9 mouse cellular contexts compared by ENCODE assay signal in genomic region chr9:65545635-65546412, GRCm38 (mm10). TPM values are rescaled to one million over a fixed set of nuclear protein-coding genes. Genes with fewer than 3 reads are reported as not detected.
DNase-seq lines count a peak whose midpoint lies in the region; ATAC-seq lines count a peak whose summit lies in the region.
"Had no signal": no experiment of that assay in that cellular context is flagged by ENCODE, and none has a peak within 500 bp of the region (broad histone marks: within the 10 kb centered on the region; RNA-seq: fewer than 3 reads in every experiment).

No protein-coding gene starts in this region.

- H3K27ac ChIP-seq in kidney, embryonic 16.5 days (ENCODE audit: low read length), result peak overlapping the region; percentile 12; the same call in 1 of the 2 replicates

- no peak overlapping the region for H3K4me2 ChIP-seq in kidney, embryonic 16.5 days (replicated peaks; ENCODE audit: low read depth, low read length)

- 72% methylated on average over 10 of the region's 10 CpGs for WGBS in kidney, embryonic 16.5 days

- H3K4me1 ChIP-seq in kidney, embryonic 16.5 days (ENCODE audit: insufficient read depth, low read length), result peaks cover 35% of the 10 kb centered on the region

- no peaks in the 10 kb centered on the region for H3K36me3 ChIP-seq in kidney, embryonic 16.5 days (ENCODE audit: insufficient read depth, low read length)

- ATAC-seq in kidney, embryonic 16.5 days (ENCODE audit: low FRiP score, low TSS enrichment), result no peak
- peak; percentile 61 to 63 for ATAC-seq in hematopoietic stem cell, adult 5-6 weeks (replicated peaks in 1 of 2; ENCODE audit: insufficient read depth in 1 of 2, low FRiP score in 2 of 2, low TSS enrichment in 1 of 2, low read depth in 1 of 2, poor library complexity in 2 of 2, severe bottlenecking in 2 of 2)
- peak; percentile 61 for ATAC-seq in megakaryocyte, adult 5-6 weeks (ENCODE audit: poor library complexity, severe bottlenecking)
- no peak for ATAC-seq in erythroid progenitor cell, adult 5-6 weeks (replicated peaks; ENCODE audit: low FRiP score, poor library complexity, severe bottlenecking)

- no peaks in the 10 kb centered on the region for H3K27me3 ChIP-seq in kidney, embryonic 16.5 days (ENCODE audit: insufficient read depth, low read length)

- H3K4me3 ChIP-seq in kidney, embryonic 16.5 days (ENCODE audit: low read length), result no peak overlapping the region

- no peak overlapping the region; the same call in 1 of the 2 replicates for H3K9ac ChIP-seq in kidney, embryonic 16.5 days (replicated peaks; ENCODE audit: low read length)

- no peak for DNase-seq in kidney, adult 11 months
- peak; percentile 87 for DNase-seq in MEL-GATA-1-ER (ENCODE audit: extremely low read depth, low read depth)
- DNase-seq in kidney, adult 18-20 months, result no peak
- no peak for DNase-seq in yolk sac, embryonic 10.5 days (ENCODE audit: low spot score)
- DNase-seq: right cerebral cortex, adult 18-20 months had no signal

- H3K9me3 ChIP-seq in kidney, embryonic 16.5 days (ENCODE audit: low read length), result no peaks in the 10 kb centered on the region

RNA-seq across cellular contexts. Expression of gene Ankdd1a, which starts 25.8 kb away (rescaled TPM):
- not detected in 2 replicates for polyA plus RNA-seq in kidney, embryonic 16.5 days (2015; fragmentation: Nextera tagmentation; extraction: Ambion mirVana)
- total RNA-seq in hematopoietic stem cell, adult 5-6 weeks (2017), result not detected in 2 replicates
- total RNA-seq in megakaryocyte, adult 5-6 weeks (2015), result not detected in 2 replicates
- total RNA-seq in megakaryocyte, adult 5-6 weeks (2017), result 0.08 TPM in 1 of 2 replicates, not detected in the other
- total RNA-seq in erythroid progenitor cell, adult 5-6 weeks (2015; ENCODE audit: low replicate concordance), result not detected in 2 replicates
- not detected in 2 replicates for total RNA-seq in erythroid progenitor cell, adult 5-6 weeks (2017; ENCODE audit: low replicate concordance)

RNA-seq across cellular contexts. Expression of gene Plekho2, which starts 34.0 kb away (rescaled TPM):
- polyA plus RNA-seq in kidney, embryonic 16.5 days (2015; fragmentation: Nextera tagmentation; extraction: Ambion mirVana), result 18.7 and 19.4 TPM in 2 replicates
- total RNA-seq in hematopoietic stem cell, adult 5-6 weeks (2017), result 41.1 and 42.4 TPM in 2 replicates
- total RNA-seq in megakaryocyte, adult 5-6 weeks (2015), result 59.1 and 68.1 TPM in 2 replicates
- total RNA-seq in megakaryocyte, adult 5-6 weeks (2017), result 52.5 and 60.6 TPM in 2 replicates
- 32.3 and 42.2 TPM in 2 replicates for total RNA-seq in erythroid progenitor cell, adult 5-6 weeks (2015; ENCODE audit: low replicate concordance)
- total RNA-seq in erythroid progenitor cell, adult 5-6 weeks (2017; ENCODE audit: low replicate concordance), result 48.6 and 54.6 TPM in 2 replicates

RNA-seq across cellular contexts. Expression of gene Pif1, which starts 41.1 kb away (rescaled TPM):
- 15.5 and 16.9 TPM in 2 replicates for polyA plus RNA-seq in kidney, embryonic 16.5 days (2015; fragmentation: Nextera tagmentation; extraction: Ambion mirVana)
- 6.7 and 6.8 TPM in 2 replicates for total RNA-seq in hematopoietic stem cell, adult 5-6 weeks (2017)
- total RNA-seq in megakaryocyte, adult 5-6 weeks (2015), result 12.1 and 12.6 TPM in 2 replicates
- total RNA-seq in megakaryocyte, adult 5-6 weeks (2017), result 12.7 and 16.9 TPM in 2 replicates
- total RNA-seq in erythroid progenitor cell, adult 5-6 weeks (2015; ENCODE audit: low replicate concordance), result 75.0 and 77.1 TPM in 2 replicates
- 68.7 and 94.9 TPM in 2 replicates for total RNA-seq in erythroid progenitor cell, adult 5-6 weeks (2017; ENCODE audit: low replicate concordance)

Comparison
In these comparisons a context has a peak if more than half of its experiments do, and no peak if none do; other contexts are left out.
1. ATAC-seq: peak in hematopoietic stem cell, adult 5-6 weeks (2 of 2) and megakaryocyte, adult 5-6 weeks (single experiment); none in kidney, embryonic 16.5 days (single experiment) and erythroid progenitor cell, adult 5-6 weeks (single experiment).